Mouse (Mus musculus) neutrophil, adult 5-6 weeks (primary cell): ENCODE data around the gene Hcar2. TPM values are rescaled to one million over a fixed set of nuclear protein-coding genes. Genes with fewer than 3 reads are reported as not detected.

Source experiments
- ATAC-seq: fragments of 151-379, 151-347 bp; 2 replicates; pipeline ENCODE4 v1.8.0; 2017; ENCODE audit warnings: mild to moderate bottlenecking, moderate TSS enrichment; ENCODE audit not compliant: insufficient number of reproducible peaks, poor library complexity, low FRiP score, severe bottlenecking; ENCODE audit errors: extremely low read depth
- total RNA-seq: library from RNA; stranded (forward); fragments of 200-1000 nt; gene quantifications from 2 replicates; pipeline ENCODE4 v1.2.3, GENCODE M21; 2017

Gene Hcar2
- total RNA-seq, 1 experiment from 2014 or later = 82.9 TPM

GRCm38 (mm10) chr5:123816891-123817290, 48.4 kb downstream of the Hcar2 start:
- no peak for ATAC-seq

Other genes starting within 250 kb of the Hcar2 start
- 186 and 205 TPM in 2 replicates for gene Clip1, start 180.9 kb downstream of the Hcar2 start, total RNA-seq
- 78.0 and 87.7 TPM in 2 replicates for gene Zcchc8, start 144.4 kb downstream of the Hcar2 start, total RNA-seq
- gene Rsrc2, start 116.1 kb downstream of the Hcar2 start, total RNA-seq = 384 and 420 TPM in 2 replicates
- gene Kntc1, start 115.8 kb downstream of the Hcar2 start, total RNA-seq = 0.12 TPM in 1 of 2 replicates, not detected in the other
- gene Hcar1, start 14.5 kb upstream of the Hcar2 start, total RNA-seq = not detected in 2 replicates
- 23.0 and 27.9 TPM in 2 replicates for gene Denr, start 41.7 kb upstream of the Hcar2 start, total RNA-seq
- 1.5 and 2.9 TPM in 2 replicates for gene Gm43518, start 61.9 kb upstream of the Hcar2 start, total RNA-seq
- 5.8 and 8.6 TPM in 2 replicates for gene Ccdc62, start 65.2 kb upstream of the Hcar2 start, total RNA-seq
- gene Hip1r, start 108.1 kb upstream of the Hcar2 start, total RNA-seq = 144 and 175 TPM in 2 replicates
- 31.6 and 33.2 TPM in 2 replicates for gene Vps37b, start 166.8 kb upstream of the Hcar2 start, total RNA-seq
- gene Abcb9, start 230.3 kb upstream of the Hcar2 start, total RNA-seq = 0.86 and 2.0 TPM in 2 replicates
- gene Ogfod2, start 246.8 kb upstream of the Hcar2 start, total RNA-seq = 13.5 and 22.0 TPM in 2 replicates